Mouse (Mus musculus) forebrain, embryonic 16.5 days (tissue): ENCODE data around the gene Popdc3. TPM values are rescaled to one million over a fixed set of nuclear protein-coding genes. Genes with fewer than 3 reads are reported as not detected.

ENCODE experiments used
- ATAC-seq: fragments of 200-750 bp; cut with Nextera tagmentation; 2 replicates; pipeline ENCODE4 v1.8.0; 2017; ENCODE audit warnings: mild to moderate bottlenecking, moderate library complexity
- H3K27ac ChIP-seq: fragments of 300-500 bp; sonication (generic); 2 replicates; pipeline ENCODE4 v1.5.1; 2014; ENCODE audit warnings: low read length, control low read depth
- H3K27me3 ChIP-seq: fragments of 300-500 bp; sonication (generic); replicated peaks from 2 replicates; pipeline ENCODE4 v1.6.1; 2014; ENCODE audit warnings: low read length; ENCODE audit not compliant: control insufficient read depth, insufficient read depth
- H3K36me3 ChIP-seq: fragments of 300-500 bp; sonication (generic); 2 replicates; pipeline ENCODE4 v1.6.1; 2014; ENCODE audit not compliant: control insufficient read depth, insufficient read depth
- H3K4me1 ChIP-seq: fragments of 300-500 bp; sonication (generic); replicated peaks from 2 replicates; pipeline ENCODE4 v1.6.1; 2014; ENCODE audit warnings: low read length; ENCODE audit not compliant: control insufficient read depth, insufficient read depth
- H3K4me2 ChIP-seq: fragments of 300-500 bp; sonication (generic); 2 replicates; pipeline ENCODE4 v1.6.1; 2014; ENCODE audit warnings: mild to moderate bottlenecking, low read length, control low read depth
- H3K4me3 ChIP-seq: fragments of 300-500 bp; sonication (generic); replicated peaks from 2 replicates; pipeline ENCODE4 v1.5.1; 2014; ENCODE audit warnings: mild to moderate bottlenecking, low read length, control low read depth
- H3K9ac ChIP-seq: fragments of 300-500 bp; sonication (generic); replicated peaks from 2 replicates; pipeline ENCODE4 v1.6.1; 2014; ENCODE audit warnings: low read depth, low read length, control low read depth
- H3K9me3 ChIP-seq: fragments of 300-500 bp; sonication (generic); 2 replicates; pipeline ENCODE4 v1.6.1; 2016; ENCODE audit warnings: low read length; ENCODE audit not compliant: control insufficient read depth
- WGBS: fragments of 180-500 bp; shearing (Covaris S2); extraction: QIAGEN DNeasy Blood & Tissue Kit; methylation state at CpG from one replicate; pipeline ENCODE4 v1.1.7; 2014; 5-methylcytosine and 5-hydroxymethylcytosine counted together
- polyA plus RNA-seq: library from polyadenylated mRNA; unstranded; fragments of >200 nt; fragmentation: Nextera tagmentation; extraction: Ambion mirVana; gene quantifications from 2 replicates; pipeline ENCODE4 v1.2.1, GENCODE M21; 2015

Gene Popdc3
- polyA plus RNA-seq, 1 experiment from 2014 or later, result 0.41 TPM

- H3K27ac ChIP-seq, result no peak overlapping the region
- no peak for ATAC-seq
- no peaks in the 10 kb centered on the region for H3K36me3 ChIP-seq
- 90% methylated on average over 5 of the region's 5 CpGs for WGBS
- no peaks in the 10 kb centered on the region for H3K27me3 ChIP-seq
- H3K4me3 ChIP-seq, result no peak overlapping the region
- no peaks in the 10 kb centered on the region for H3K9me3 ChIP-seq
- no peak overlapping the region for H3K9ac ChIP-seq
- H3K4me1 ChIP-seq, result no peaks in the 10 kb centered on the region
- no peak overlapping the region for H3K4me2 ChIP-seq
Measured at GRCm38 (mm10) chr10:45318922-45319321, 141.0 kb downstream of the Popdc3 start.

DNA sequence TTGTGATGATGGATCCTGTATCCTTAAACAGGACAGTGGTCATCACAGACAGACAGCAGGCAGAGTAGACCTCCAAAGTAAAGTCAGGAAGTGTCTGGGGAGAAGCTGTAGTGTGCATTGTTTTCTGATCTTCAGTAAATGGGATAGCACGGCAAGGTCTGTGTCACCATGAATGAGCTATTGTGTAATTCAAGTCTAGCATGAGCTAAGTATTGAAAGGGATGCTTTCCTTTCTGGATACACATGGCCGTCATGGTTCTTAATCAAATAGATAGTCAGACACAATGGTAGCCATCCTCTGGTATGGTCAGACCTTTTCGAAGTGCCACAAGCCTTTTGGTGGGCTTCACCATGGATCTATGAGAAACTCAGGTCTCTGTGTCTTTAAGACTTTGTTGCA is 142.4 kb downstream of the Popdc3 start:
- no peaks in the 10 kb centered on the region for H3K27me3 ChIP-seq
- no peak for ATAC-seq
- H3K4me1 ChIP-seq, result no peaks in the 10 kb centered on the region; the same call in 1 of the 2 replicates
- H3K27ac ChIP-seq, result no peak overlapping the region
- WGBS, result 52% methylated on average over 3 of the region's 3 CpGs
- H3K36me3 ChIP-seq, result no peaks in the 10 kb centered on the region
- no peak overlapping the region for H3K4me3 ChIP-seq
- H3K4me2 ChIP-seq, result no peak overlapping the region
- no peaks in the 10 kb centered on the region for H3K9me3 ChIP-seq
- H3K9ac ChIP-seq, result no peak overlapping the region

GRCm38 (mm10) chr10:45324159-45324558 is 146.3 kb downstream of the Popdc3 start:
- no peaks in the 10 kb centered on the region for H3K36me3 ChIP-seq
- H3K27me3 ChIP-seq, result no peaks in the 10 kb centered on the region
- H3K27ac ChIP-seq, result no peak overlapping the region

DNA sequence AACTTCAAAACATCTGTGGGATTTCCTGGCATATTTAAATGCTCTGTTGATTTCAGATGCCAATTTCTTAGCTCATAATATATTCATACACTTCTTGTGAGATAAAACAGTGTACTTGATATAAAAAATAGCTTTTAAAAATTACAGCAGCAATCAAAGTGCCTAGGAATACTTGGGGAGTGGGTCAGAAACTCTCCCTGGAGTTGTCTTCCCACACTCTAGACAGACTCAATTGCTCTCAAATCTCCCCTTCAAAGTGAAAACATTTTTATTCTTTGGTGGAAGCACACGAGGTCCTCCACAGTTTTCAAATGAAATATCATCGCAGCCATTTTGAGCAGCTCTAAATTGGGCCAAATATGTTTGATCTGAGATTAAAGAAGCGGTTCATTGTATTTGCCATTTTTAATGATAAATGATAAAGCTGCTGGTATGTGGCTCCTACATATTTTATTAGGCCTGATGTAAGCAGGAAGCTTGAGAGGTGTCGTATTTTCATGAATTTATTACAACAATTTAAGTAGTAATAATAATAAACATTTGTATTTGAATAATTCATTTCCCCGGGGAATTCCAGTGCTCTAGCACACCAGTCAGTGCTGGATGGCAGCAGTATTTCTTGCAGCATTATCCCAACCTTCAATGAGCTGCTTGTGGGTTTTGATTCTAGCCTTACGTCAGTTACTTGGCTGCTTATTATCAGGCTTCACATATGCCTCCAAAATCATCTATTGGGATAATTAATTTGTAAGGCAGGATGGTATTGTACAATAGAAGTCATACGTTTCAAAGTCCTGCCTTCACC is 150.5 kb downstream of the Popdc3 start:
- no peaks in the 10 kb centered on the region for H3K9me3 ChIP-seq
- H3K4me1 ChIP-seq, result no peaks in the 10 kb centered on the region; the same call in 1 of the 2 replicates
- H3K27me3 ChIP-seq, result no peaks in the 10 kb centered on the region
- no peaks in the 10 kb centered on the region for H3K36me3 ChIP-seq
- H3K9ac ChIP-seq, result no peak overlapping the region
- H3K27ac ChIP-seq, result no peak overlapping the region
- H3K4me3 ChIP-seq, result no peak overlapping the region
- H3K4me2 ChIP-seq, result no peak overlapping the region
- 73% methylated on average over 7 of the region's 7 CpGs for whole genome bisulfite sequencing
- no peak; the same call in 1 of the 2 replicates for ATAC-seq

More at GRCm38 (mm10) chr10:45324159-45324558, 146.3 kb downstream of the Popdc3 start:
- H3K9ac ChIP-seq, result no peak overlapping the region
- no peak overlapping the region for H3K4me2 ChIP-seq
- H3K9me3 ChIP-seq, result no peaks in the 10 kb centered on the region
- H3K4me1 ChIP-seq, result no peaks in the 10 kb centered on the region; the same call in 1 of the 2 replicates
- peak; percentile 45; the same call in 1 of the 2 replicates for ATAC-seq
- 0% methylated on average over 1 of the region's 1 CpGs for WGBS
- H3K4me3 ChIP-seq, result no peak overlapping the region

- ATAC-seq, result peak; percentile 13; the same call in 1 of the 2 replicates
- Histone ChIP-seq H3K27ac (no peak overlapping the region), H3K4me1 (peaks cover 16% of the 10 kb centered on the region), H3K9me3 (no peaks in the 10 kb centered on the region), H3K27me3 (peaks cover 5% of the 10 kb centered on the region; the same call in 1 of the 2 replicates), H3K4me2 (peak overlapping the region; percentile 90), H3K36me3 (no peaks in the 10 kb centered on the region), H3K9ac (no peak overlapping the region), H3K4me3 (peak overlapping the region; percentile 68)
- 27% methylated on average over 7 of the region's 7 CpGs for WGBS
Measured at GRCm38 (mm10) chr10:45334925-45335324, 157.0 kb downstream of the Popdc3 start.

- H3K27ac ChIP-seq, result no peak within 1 kb of the TSS
- H3K9ac ChIP-seq, result peak within 1 kb of the TSS; percentile 61
- H3K36me3 ChIP-seq, result no peaks in the 10 kb centered on the region
- H3K9me3 ChIP-seq, result no peaks in the 10 kb centered on the region
- H3K4me1 ChIP-seq, result peaks cover 16% of the 10 kb centered on the region
- H3K4me2 ChIP-seq, result peak within 1 kb of the TSS; percentile 90
- H3K27me3 ChIP-seq, result peaks cover 5% of the 10 kb centered on the region; the same call in 1 of the 2 replicates
- ATAC-seq, result peak; percentile 76
- peak within 1 kb of the TSS; percentile 68 for H3K4me3 ChIP-seq
- under 1% methylated on average over 98 of the region's 116 CpGs for WGBS
Measured at GRCm38 (mm10) chr10:45335434-45336422, 157.8 kb downstream of the Popdc3 start, which contains the start of gene Bves. Gene Bves (plus strand): TSS chr10:45335772.

- 51% methylated on average over 7 of the region's 7 CpGs for WGBS
- Histone ChIP-seq H3K4me2 (no peak overlapping the region), H3K4me3 (no peak overlapping the region), H3K36me3 (no peaks in the 10 kb centered on the region), H3K27me3 (peaks cover 5% of the 10 kb centered on the region; the same call in 1 of the 2 replicates), H3K4me1 (peaks cover 16% of the 10 kb centered on the region), H3K9me3 (no peaks in the 10 kb centered on the region), H3K9ac (no peak overlapping the region), H3K27ac (no peak overlapping the region)
- no peak; the same call in 1 of the 2 replicates for ATAC-seq
Measured at GRCm38 (mm10) chr10:45339106-45339505, 161.2 kb downstream of the Popdc3 start.

DNA sequence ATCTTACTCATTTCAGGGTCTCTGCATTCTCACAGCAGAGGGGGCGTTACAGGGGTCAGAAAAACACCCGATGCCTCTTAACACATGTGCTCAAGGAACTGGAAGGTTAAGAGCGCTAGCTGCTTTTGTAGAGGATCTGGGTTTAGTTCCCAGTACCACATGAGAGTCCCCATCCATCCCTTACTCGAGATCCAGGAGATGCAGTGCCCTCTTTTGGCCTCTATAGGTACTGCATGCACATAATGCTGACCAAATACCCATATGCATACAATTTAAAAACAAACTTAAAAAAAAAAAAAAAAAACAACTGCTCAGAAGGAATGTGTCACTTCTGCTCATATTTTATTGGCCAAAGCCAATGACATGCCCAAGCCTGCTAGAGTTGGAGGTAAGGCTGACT is 166.5 kb downstream of the Popdc3 start:
- Histone ChIP-seq H3K4me1 (peaks cover 2% of the 10 kb centered on the region; the same call in 1 of the 2 replicates), H3K27me3 (no peaks in the 10 kb centered on the region), H3K9me3 (no peaks in the 10 kb centered on the region), H3K4me3 (no peak overlapping the region), H3K9ac (no peak overlapping the region), H3K4me2 (no peak overlapping the region), H3K36me3 (no peaks in the 10 kb centered on the region), H3K27ac (no peak overlapping the region)
- WGBS, result 86% methylated on average over 4 of the region's 4 CpGs
- ATAC-seq, result no peak

DNA sequence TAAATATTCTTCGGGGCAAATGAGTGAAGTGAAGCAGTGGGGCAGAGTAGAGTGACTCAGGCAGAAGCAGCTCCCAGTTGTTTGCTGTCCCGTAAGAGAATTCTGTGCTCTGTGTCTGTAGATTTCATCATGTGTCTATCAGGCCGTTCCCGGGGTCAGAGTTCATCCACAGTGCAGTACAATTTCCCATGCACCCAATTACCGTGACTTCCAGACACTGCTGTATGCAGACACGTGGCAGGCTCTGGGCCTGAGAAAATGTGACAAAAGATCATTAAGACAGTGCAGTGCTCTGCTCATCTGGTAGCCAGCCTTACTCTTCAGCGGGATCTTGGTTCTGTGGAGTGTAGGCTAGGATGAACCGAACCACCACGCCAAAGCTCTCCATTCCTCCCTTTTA is 167.3 kb downstream of the Popdc3 start:
- no peaks in the 10 kb centered on the region for H3K9me3 ChIP-seq
- ATAC-seq, result no peak
- H3K27me3 ChIP-seq, result no peaks in the 10 kb centered on the region
- no peak overlapping the region for H3K27ac ChIP-seq
- no peak overlapping the region for H3K4me2 ChIP-seq
- H3K4me1 ChIP-seq, result no peaks in the 10 kb centered on the region
- no peaks in the 10 kb centered on the region for H3K36me3 ChIP-seq
- no peak overlapping the region for H3K9ac ChIP-seq
- H3K4me3 ChIP-seq, result no peak overlapping the region
- 89% methylated on average over 9 of the region's 9 CpGs for WGBS
